Mouse (Mus musculus) right cerebral cortex, postnatal 4 days (tissue): Measurements from ENCODE around the gene Gm8068.
"Not testable (repeated sequence)": the region's sequence is repeated elsewhere in the genome, so short reads cannot be mapped to it uniquely, and the experiment has no call there.

Experiments
- DNase-seq: peaks from one replicate; pipeline ENCODE4 v3.0.0-alpha.2; 2022

Gm8068 gene

DNA sequence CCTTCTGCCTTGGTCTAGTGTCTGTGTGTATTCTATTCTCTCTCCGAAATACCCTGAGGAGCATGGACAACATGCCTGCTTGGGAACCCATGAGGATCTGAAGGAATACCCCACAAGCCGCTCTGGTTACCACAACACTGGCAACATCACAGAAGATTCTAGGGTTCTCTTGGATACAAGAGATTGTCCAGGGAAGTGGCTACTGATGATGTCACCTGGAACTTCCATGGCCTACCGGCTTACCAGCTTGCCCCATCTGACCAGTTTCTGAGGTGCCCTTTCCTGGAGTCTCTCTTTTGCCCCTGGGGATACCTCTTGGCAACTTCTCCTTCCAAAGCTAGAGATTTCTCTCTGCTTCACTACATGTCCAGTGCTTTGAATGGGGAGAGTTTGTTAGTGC is at the start of gene Gm8068:
Gene Gm8068 (minus strand): TSS at position 101 of the 400 bp plus-strand sequence.
- not testable (repeated sequence) for DNase-seq

DNA sequence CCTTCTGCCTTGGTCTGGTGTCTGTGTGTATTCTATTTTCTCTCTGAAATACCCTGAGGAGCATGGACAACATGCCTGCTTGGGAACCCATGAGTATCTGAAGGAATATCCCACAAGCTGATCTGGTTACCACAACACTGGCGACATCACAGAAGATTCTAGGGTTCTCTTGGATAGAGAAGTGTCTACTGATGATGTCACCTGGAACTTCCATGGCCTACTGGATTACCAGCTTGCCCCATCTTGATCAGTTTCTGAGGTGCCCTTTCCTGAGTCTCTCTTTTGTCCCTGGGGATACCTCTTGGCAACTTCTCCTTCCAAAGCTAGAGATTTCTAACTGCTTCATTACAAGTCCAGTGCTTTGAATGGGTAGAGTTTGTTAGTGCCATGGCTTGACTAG is 48.8 kb upstream of the Gm8068 start, which contains the start of gene Gm7929:
Gene Gm7929 (minus strand): TSS at position 101 of the 400 bp plus-strand sequence.
- not testable (repeated sequence) for DNase-seq

GRCm38 (mm10) chr14:41723437-41723836 is 21.8 kb upstream of the Gm8068 start:
- DNase-seq: not testable (repeated sequence)

DNA sequence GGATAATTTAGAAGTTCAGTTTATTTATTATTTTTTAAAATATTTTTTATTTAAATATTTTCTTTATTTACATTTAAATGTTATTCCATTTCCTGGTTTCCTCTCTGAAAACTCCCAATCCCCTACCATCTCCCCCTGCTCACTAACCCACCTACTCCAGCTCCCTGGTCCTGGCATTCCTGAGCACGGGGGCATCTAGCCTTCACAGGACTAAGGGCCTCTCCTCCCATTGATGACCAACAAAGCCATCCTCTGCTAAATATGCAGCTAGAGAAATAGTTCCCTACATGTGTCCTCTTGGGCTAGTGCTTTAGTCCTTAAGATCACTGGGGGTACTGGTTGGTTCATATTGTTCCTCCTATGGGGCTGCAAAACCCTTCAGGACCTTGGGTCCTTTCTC is 15.5 kb upstream of the Gm8068 start:
- DNase-seq: not testable (repeated sequence)

- not testable (repeated sequence) for DNase-seq
These were observed 53.5 kb downstream of the Gm8068 start for GRCm38 (mm10) chr14:41648176-41648575.
